Mouse (Mus musculus) ES-E14 (cell line): ENCODE data around the gene Nos1.

Experiments used
- ZC3H11A ChIP-seq: IDR thresholded peaks from 2 replicates; pipeline ENCODE4 v1.6.1; 2012; ENCODE audit warnings: low read depth, mild to moderate bottlenecking, inconsistent platforms, low read length, borderline replicate concordance
- ZNF384 ChIP-seq: IDR thresholded peaks from 2 replicates; pipeline ENCODE4 v1.6.1; 2012; ENCODE audit warnings: low read depth, low read length, inconsistent platforms

DNA sequence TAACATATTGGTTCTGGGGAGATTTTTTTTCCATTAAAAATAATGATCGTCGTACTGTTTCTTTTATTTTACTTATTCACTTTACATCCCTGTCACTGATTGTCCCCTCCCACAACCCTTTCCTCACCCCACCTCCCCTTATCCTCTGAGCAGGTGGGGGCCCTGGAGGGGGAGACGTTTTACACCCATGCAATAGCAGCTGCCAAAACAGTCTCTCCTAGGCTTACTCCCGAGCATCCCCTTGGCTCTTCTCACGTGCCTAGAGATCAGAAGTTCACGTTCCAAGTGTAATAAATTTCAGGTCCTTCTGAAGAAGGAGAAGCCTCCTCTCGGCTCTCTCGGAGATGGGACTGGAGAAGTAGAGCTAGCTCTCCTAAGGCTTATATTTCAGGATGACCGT is 20.0 kb downstream of the Nos1 start:
- no peak for TF ChIP-seq ZC3H11A
- TF ChIP-seq ZNF384 = no peak
